Mouse (Mus musculus) limb, embryonic 13.5 days (tissue): ENCODE results near the gene Acer3. TPM values are rescaled to one million over a fixed set of nuclear protein-coding genes. Genes with fewer than 3 reads are reported as not detected.

Experiments used
- polyA plus RNA-seq: library from polyadenylated mRNA; unstranded; fragments of >200 nt; fragmentation: Nextera tagmentation; extraction: Ambion mirVana; gene quantifications from 2 replicates; pipeline ENCODE4 v1.2.1, GENCODE M21; 2015

Gene Acer3
- polyA plus RNA-seq, 1 experiment from 2014 or later = 34.7 TPM

Other genes with a start within 250 kb of the Acer3 start
- gene Myo7a, start 201.7 kb downstream of the Acer3 start, polyA plus RNA-seq = 11.0 and 12.2 TPM in 2 replicates
- 0.25 and 0.37 TPM in 2 replicates for gene Omp, start 175.7 kb downstream of the Acer3 start, polyA plus RNA-seq
- gene Capn5, start 142.9 kb downstream of the Acer3 start, polyA plus RNA-seq = 5.5 and 5.6 TPM in 2 replicates
- gene B3gnt6, start 121.7 kb downstream of the Acer3 start, polyA plus RNA-seq = not detected in 2 replicates
- gene Tsku, start 40.1 kb upstream of the Acer3 start, polyA plus RNA-seq = 22.4 and 23.1 TPM in 2 replicates
- gene Gucy2d, start 119.2 kb upstream of the Acer3 start, polyA plus RNA-seq = not detected in 2 replicates
- gene Lrrc32, start 168.1 kb upstream of the Acer3 start, polyA plus RNA-seq = 5.8 and 7.0 TPM in 2 replicates